Mouse (Mus musculus): Measurements from ENCODE around the gene Cox4i1. TPM values are rescaled to one million over a fixed set of nuclear protein-coding genes. Genes with fewer than 3 reads are reported as not detected.

The Cox4i1 gene
- 606 and 728 TPM in 2 replicates for polyA plus RNA-seq (2012; rRNA removed)

- DNase-seq: peak; percentile 90
- H3K4me3 ChIP-seq (replicated peaks; ENCODE audit: extremely low read depth, low read depth, low read length): peak within 1 kb of the TSS; percentile 97
- TF ChIP-seq POLR2A (IDR thresholded peaks at IDR 0.05; ENCODE audit: borderline replicate concordance, extremely low read depth, low read depth, low read length) (peak; percentile 89), CTCF (IDR thresholded peaks at IDR 0.05; ENCODE audit: insufficient read depth, low read length) (no peak)
- H3K4me1 ChIP-seq (ENCODE audit: control insufficient read depth, insufficient read depth, low read length): peaks cover 13% of the 10 kb centered on the region
- under 1% methylated on average over 105 of the region's 105 CpGs for WGBS
Observed at GRCm38 (mm10) chr8:120667561-120668373, at the start of gene Cox4i1, which contains the start of gene Gm27021. Gene Cox4i1, plus strand, starts transcription at chr8:120668222. Gene Gm27021, minus strand, starts transcription at chr8:120668079.

- 71% methylated on average over 11 of the region's 11 CpGs for WGBS
- no peak for TF ChIP-seq CTCF (IDR thresholded peaks at IDR 0.05; ENCODE audit: insufficient read depth, low read length)
- no peak for TF ChIP-seq POLR2A (IDR thresholded peaks at IDR 0.05; ENCODE audit: borderline replicate concordance, extremely low read depth, low read depth, low read length)
- Histone ChIP-seq H3K4me1 (ENCODE audit: control insufficient read depth, insufficient read depth, low read length) (no peaks in the 10 kb centered on the region), H3K4me3 (replicated peaks; ENCODE audit: extremely low read depth, low read depth, low read length) (no peak overlapping the region)
- DNase-seq: no peak
Observed at GRCm38 (mm10) chr8:120619235-120620180, 48.5 kb upstream of the Cox4i1 start.

- H3K4me1 ChIP-seq (ENCODE audit: control insufficient read depth, insufficient read depth, low read length): no peaks in the 10 kb centered on the region
- 52% methylated on average over 7 of the region's 7 CpGs for WGBS
- no peak overlapping the region for H3K4me3 ChIP-seq (replicated peaks; ENCODE audit: extremely low read depth, low read depth, low read length)
- TF ChIP-seq CTCF (IDR thresholded peaks at IDR 0.05; ENCODE audit: insufficient read depth, low read length) (no peak), POLR2A (IDR thresholded peaks at IDR 0.05; ENCODE audit: borderline replicate concordance, extremely low read depth, low read depth, low read length) (no peak)
- no peak for DNase-seq
Observed at GRCm38 (mm10) chr8:120620441-120620840, 47.6 kb upstream of the Cox4i1 start.

- no peaks in the 10 kb centered on the region for H3K4me1 ChIP-seq (ENCODE audit: control insufficient read depth, insufficient read depth, low read length)
- H3K4me3 ChIP-seq (replicated peaks; ENCODE audit: extremely low read depth, low read depth, low read length): no peak overlapping the region
- no peak for DNase-seq
- WGBS: 81% methylated on average over 14 of the region's 14 CpGs
- TF ChIP-seq POLR2A (IDR thresholded peaks at IDR 0.05; ENCODE audit: borderline replicate concordance, extremely low read depth, low read depth, low read length) (no peak), CTCF (IDR thresholded peaks at IDR 0.05; ENCODE audit: insufficient read depth, low read length) (no peak)
Observed at GRCm38 (mm10) chr8:120622161-120622560, 45.9 kb upstream of the Cox4i1 start.

- DNase-seq: no peak
- TF ChIP-seq POLR2A (IDR thresholded peaks at IDR 0.05; ENCODE audit: borderline replicate concordance, extremely low read depth, low read depth, low read length) (no peak), CTCF (IDR thresholded peaks at IDR 0.05; ENCODE audit: insufficient read depth, low read length) (no peak)
- H3K4me1 ChIP-seq (ENCODE audit: control insufficient read depth, insufficient read depth, low read length): no peaks in the 10 kb centered on the region
- no peak overlapping the region for H3K4me3 ChIP-seq (replicated peaks; ENCODE audit: extremely low read depth, low read depth, low read length)
- WGBS: 47% methylated on average over 2 of the region's 2 CpGs
Observed at GRCm38 (mm10) chr8:120623608-120624007, 44.4 kb upstream of the Cox4i1 start.

- no peak for DNase-seq
- WGBS: 75% methylated on average over 11 of the region's 11 CpGs
- TF ChIP-seq CTCF (IDR thresholded peaks at IDR 0.05; ENCODE audit: insufficient read depth, low read length) (no peak), POLR2A (IDR thresholded peaks at IDR 0.05; ENCODE audit: borderline replicate concordance, extremely low read depth, low read depth, low read length) (no peak)
- no peaks in the 10 kb centered on the region for H3K4me1 ChIP-seq (ENCODE audit: control insufficient read depth, insufficient read depth, low read length)
- no peak overlapping the region for H3K4me3 ChIP-seq (replicated peaks; ENCODE audit: extremely low read depth, low read depth, low read length)
Observed at GRCm38 (mm10) chr8:120626461-120626860, 41.6 kb upstream of the Cox4i1 start.

- 88% methylated on average over 5 of the region's 5 CpGs for WGBS
- DNase-seq: no peak
- Histone ChIP-seq H3K4me1 (ENCODE audit: control insufficient read depth, insufficient read depth, low read length) (no peaks in the 10 kb centered on the region), H3K4me3 (replicated peaks; ENCODE audit: extremely low read depth, low read depth, low read length) (no peak overlapping the region)
- TF ChIP-seq POLR2A (IDR thresholded peaks at IDR 0.05; ENCODE audit: borderline replicate concordance, extremely low read depth, low read depth, low read length) (no peak), CTCF (IDR thresholded peaks at IDR 0.05; ENCODE audit: insufficient read depth, low read length) (no peak)
Observed at GRCm38 (mm10) chr8:120627298-120627697, 40.7 kb upstream of the Cox4i1 start.

GRCm38 (mm10) chr8:120630031-120630430 lies 38.0 kb upstream of the Cox4i1 start:
- 56% methylated on average over 5 of the region's 5 CpGs for WGBS
- no peak overlapping the region for H3K4me3 ChIP-seq (replicated peaks; ENCODE audit: extremely low read depth, low read depth, low read length)
- DNase-seq: no peak
- H3K4me1 ChIP-seq (ENCODE audit: control insufficient read depth, insufficient read depth, low read length): no peaks in the 10 kb centered on the region
- TF ChIP-seq POLR2A (IDR thresholded peaks at IDR 0.05; ENCODE audit: borderline replicate concordance, extremely low read depth, low read depth, low read length): no peak
- TF ChIP-seq CTCF (IDR thresholded peaks at IDR 0.05; ENCODE audit: insufficient read depth, low read length): no peak

GRCm38 (mm10) chr8:120630848-120631247 lies 37.2 kb upstream of the Cox4i1 start:
- 54% methylated on average over 6 of the region's 6 CpGs for WGBS
- TF ChIP-seq POLR2A (IDR thresholded peaks at IDR 0.05; ENCODE audit: borderline replicate concordance, extremely low read depth, low read depth, low read length) (no peak), CTCF (IDR thresholded peaks at IDR 0.05; ENCODE audit: insufficient read depth, low read length) (no peak)
- H3K4me3 ChIP-seq (replicated peaks; ENCODE audit: extremely low read depth, low read depth, low read length): no peak overlapping the region
- no peak for DNase-seq
- H3K4me1 ChIP-seq (ENCODE audit: control insufficient read depth, insufficient read depth, low read length): no peaks in the 10 kb centered on the region
